Mouse (Mus musculus) hematopoietic multipotent progenitor cell, adult 10-12 weeks (in vitro differentiated cells): ENCODE measurements around the gene Slc39a12. TPM values are rescaled to one million over a fixed set of nuclear protein-coding genes. Genes with fewer than 3 reads are reported as not detected.

Experiments used
- polyA plus RNA-seq: library from polyadenylated mRNA; stranded (reverse); fragments of >175 nt; gene quantifications from 2 replicates; pipeline ENCODE4 v1.2.3, GENCODE M21; 2012; ENCODE audit warnings: low replicate concordance

The Slc39a12 gene
- polyA plus RNA-seq, result 0.06 TPM in 1 of 2 replicates, not detected in the other

GRCm38 (mm10) chr2:14388162-14388561 lies at the start of gene Slc39a12:
Gene Slc39a12, plus strand, starts transcription at chr2:14388316.

Other genes with a start within 250 kb of the Slc39a12 start
- not detected in 2 replicates for gene Tmem236, start 213.8 kb upstream of the Slc39a12 start, polyA plus RNA-seq
- 3.7 and 6.3 TPM in 2 replicates for gene Mrc1, start 158.9 kb upstream of the Slc39a12 start, polyA plus RNA-seq
- gene Cacnb2, start 214.8 kb downstream of the Slc39a12 start, polyA plus RNA-seq, result 0.22 and 0.91 TPM in 2 replicates